Mouse (Mus musculus) mature B cell (primary cell): ENCODE data around the gene Slc22a15.

Experiments used
- in situ Hi-C: fragments of 300-500 bp; cut with MboI; formaldehyde crosslinking; loops from 2 replicates; pipeline ENCODE4 v1.14.3; 2019

Gene Slc22a15

GRCm38 (mm10) chr3:101814790-101815189, 109.5 kb downstream of the Slc22a15 start:
- in situ Hi-C loops: loop anchor here (10.0 to 25.0 kb wide), 2 partner anchors 330 to 852 kb away; partner anchors contain the start of gene Ttf2

GRCm38 (mm10) chr3:101812341-101812962, 111.8 kb downstream of the Slc22a15 start:
- in situ Hi-C loops: loop anchor here (10.0 to 25.0 kb wide), 2 partner anchors 328 to 850 kb away; partner anchors contain the start of gene Ttf2

- in situ Hi-C loops: loop anchor here (10.0 to 25.0 kb wide), 2 partner anchors 327 to 850 kb away; partner anchors contain the start of gene Ttf2
Measured at GRCm38 (mm10) chr3:101811931-101812330, 112.3 kb downstream of the Slc22a15 start.

DNA sequence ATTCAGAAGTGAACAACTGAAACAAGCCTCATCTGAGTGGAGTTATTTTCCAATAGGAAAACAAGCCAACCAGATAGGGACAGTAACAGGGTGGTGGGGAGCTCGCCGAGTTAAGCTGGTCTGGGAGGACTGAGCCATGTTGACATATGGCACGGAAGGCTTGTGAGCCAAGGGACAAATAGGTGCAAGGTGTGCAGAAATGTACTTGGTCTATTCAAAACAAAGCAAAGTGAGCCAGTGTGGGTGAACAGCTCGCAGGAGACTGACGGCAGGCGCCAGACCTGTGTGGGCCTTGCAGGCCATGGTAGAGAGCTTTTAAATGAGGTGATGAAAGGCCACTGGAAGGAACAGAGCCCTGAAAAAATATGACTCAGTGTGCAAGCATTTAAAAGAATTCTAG, 116.6 kb downstream of the Slc22a15 start:
- in situ Hi-C loops: loop anchor here (25.0 kb wide), 1 partner anchor 845 kb away; the partner anchor contains the start of gene Ttf2

- in situ Hi-C loops: loop anchor here (25.0 kb wide), 1 partner anchor 845 kb away; the partner anchor contains the start of gene Ttf2
Measured at GRCm38 (mm10) chr3:101806941-101807340, 117.3 kb downstream of the Slc22a15 start.

DNA sequence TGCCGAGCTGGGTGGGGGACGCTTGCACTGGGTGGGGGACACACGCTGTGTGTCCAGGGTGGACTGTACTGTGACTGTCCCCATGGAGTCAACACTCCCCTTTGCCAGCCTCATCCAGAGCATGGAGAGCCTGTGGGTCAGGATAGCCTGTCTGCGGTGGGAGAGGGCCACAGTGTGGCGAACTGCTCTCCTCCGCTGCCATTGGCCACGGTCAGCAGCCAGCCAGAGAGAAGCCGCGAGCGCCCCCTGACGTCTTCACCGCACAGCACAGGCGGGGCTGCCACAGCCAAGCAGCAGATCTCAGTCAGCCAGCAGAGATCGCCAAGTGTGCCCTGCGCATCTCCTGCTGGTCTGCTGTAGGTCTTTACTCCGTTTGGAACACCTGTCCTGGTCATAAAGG, 118.1 kb downstream of the Slc22a15 start:
- in situ Hi-C loops: loop anchor here (25.0 kb wide), 1 partner anchor 844 kb away; the partner anchor contains the start of gene Ttf2
